Mouse (Mus musculus) spleen, adult 12 weeks (tissue): ENCODE results near the gene Itga11.

ENCODE experiments used
- DNase-seq: peaks from one replicate; pipeline ENCODE4 v3.0.0; 2022; ENCODE audit warnings: low spot score

Gene Itga11

GRCm38 (mm10) chr9:62684311-62684710, 6.7 kb downstream of the Itga11 start:
- no peak for DNase-seq

DNA sequence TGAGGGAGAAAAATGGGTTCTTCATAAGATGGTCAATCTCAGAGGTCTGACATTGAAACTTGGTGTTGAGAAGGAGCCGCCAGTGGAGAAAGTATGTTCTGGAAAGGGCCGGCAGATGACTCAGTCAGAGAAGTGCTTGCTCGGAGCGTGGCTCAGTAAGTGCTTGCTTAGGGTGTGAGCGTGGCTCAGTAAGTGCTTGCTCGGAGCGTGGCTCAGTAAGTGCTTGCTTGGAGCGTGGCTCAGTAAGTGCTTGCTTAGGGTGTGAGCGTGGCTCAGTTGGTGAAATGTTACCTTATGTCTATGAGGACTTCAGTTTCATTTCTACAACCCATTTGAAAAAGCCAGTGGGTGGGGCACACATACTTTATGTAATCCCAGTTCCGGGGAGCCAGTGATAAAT, 12.1 kb downstream of the Itga11 start:
- no peak for DNase-seq

DNA sequence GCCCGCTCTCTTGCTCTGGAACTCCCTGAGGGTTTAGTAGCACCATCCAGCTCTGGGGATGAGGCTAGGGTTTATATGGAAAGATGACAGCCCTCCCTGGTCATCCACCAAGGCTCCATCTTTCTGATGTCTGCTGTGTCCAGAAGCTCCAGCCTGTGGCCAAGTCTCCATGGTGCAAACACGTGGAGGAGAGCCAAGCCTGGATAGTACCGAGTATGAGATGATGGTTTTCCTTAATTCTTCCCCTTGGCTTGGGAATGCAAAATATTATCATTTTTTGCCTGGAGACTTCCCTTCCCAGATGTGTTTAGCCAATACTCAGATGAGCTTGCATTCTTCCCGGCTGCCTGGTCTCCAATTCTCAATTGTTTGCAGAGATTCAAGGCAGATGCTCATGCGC, 16.4 kb downstream of the Itga11 start:
- DNase-seq: no peak

DNA sequence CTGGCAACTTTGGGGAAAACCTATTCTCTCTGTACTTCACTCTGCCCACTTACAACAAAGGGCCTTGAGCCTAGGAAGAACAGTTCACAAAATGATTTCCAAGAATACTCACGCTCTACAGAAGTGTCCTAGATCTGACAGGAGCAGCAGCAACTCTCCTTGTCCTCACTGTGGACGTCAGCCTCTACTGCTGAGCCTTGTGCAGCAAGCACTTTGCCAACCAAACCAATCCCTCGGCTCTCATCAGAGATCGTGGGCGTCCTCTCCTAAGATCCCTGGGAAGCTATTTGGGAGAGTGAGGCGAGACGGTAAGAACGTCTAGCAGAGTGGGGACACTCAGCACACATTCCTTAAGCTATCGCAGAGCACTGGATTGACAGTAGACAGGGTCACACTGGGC, 17.6 kb downstream of the Itga11 start:
- DNase-seq: no peak

GRCm38 (mm10) chr9:62696799-62697198, 19.2 kb downstream of the Itga11 start:
- DNase-seq: no peak

GRCm38 (mm10) chr9:62707267-62707666, 29.6 kb downstream of the Itga11 start:
- DNase-seq: no peak

- DNase-seq: no peak
These were observed 30.2 kb downstream of the Itga11 start for GRCm38 (mm10) chr9:62707870-62708269.

- no peak for DNase-seq
These were observed 32.4 kb downstream of the Itga11 start for GRCm38 (mm10) chr9:62709983-62710382.

DNA sequence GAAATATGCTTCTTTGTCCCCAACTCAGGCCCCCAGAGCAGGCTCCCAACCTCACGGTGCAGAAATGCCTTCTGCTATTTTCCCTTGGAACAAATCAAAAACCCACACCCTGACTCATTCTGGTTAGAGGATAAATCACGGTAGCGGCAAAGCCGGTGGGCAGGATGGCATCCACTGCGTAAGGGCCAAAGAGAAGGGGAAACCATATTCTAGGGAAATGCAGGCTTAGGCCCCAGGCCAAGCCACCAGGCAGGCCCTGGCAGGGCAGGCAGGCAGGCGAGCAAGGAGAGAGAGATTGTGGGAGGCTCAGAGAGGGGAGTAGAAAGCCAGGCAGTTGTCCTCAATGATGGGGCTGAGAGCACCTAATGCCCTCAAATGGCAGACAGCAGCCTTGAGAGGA, 34.7 kb downstream of the Itga11 start:
- DNase-seq: no peak

DNA sequence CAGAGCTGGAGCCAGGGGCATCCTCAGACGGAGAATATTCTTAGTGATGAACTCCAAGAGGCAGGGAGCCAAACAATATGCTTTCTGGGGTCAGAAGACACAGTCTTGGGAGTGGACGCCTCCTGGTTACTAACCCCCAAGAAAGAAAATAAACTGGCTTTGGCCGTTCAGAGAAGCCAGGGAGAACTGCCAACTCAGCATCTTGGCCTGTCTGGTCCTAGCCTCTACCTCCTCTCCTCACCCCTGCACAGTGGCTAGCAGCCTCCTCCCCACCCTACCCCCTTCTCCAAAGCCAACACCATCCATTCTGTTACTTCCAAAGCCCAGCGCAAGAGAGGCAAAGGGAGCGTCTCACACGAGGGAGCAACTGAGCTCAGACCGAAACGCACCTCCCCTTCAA, 35.4 kb downstream of the Itga11 start:
- DNase-seq: no peak

GRCm38 (mm10) chr9:62714336-62714735, 36.7 kb downstream of the Itga11 start:
- no peak for DNase-seq

DNA sequence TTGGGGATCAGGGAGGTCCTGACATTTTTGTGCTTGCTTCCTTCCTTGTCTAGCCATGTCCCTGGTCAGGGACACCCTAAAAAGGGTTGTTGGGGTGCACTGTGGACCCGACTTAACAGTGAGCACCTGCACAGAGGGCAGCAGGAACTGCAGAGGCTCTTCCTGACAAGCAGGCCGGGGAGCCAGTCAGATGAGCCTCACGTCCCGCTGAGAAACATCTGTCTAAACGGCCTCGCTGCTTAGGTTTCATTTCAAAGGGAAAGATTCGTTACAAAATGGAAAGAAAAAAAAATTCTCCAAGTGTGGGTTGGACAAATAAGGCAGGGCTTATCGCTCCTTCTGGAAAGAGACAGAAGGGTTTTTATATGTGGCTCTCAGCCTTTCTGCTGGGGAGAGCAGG, 40.4 kb downstream of the Itga11 start:
- no peak for DNase-seq

- DNase-seq: no peak
These were observed 44.2 kb downstream of the Itga11 start for GRCm38 (mm10) chr9:62721791-62722190.

- no peak for DNase-seq
These were observed 45.1 kb downstream of the Itga11 start for GRCm38 (mm10) chr9:62722716-62723115.

DNA sequence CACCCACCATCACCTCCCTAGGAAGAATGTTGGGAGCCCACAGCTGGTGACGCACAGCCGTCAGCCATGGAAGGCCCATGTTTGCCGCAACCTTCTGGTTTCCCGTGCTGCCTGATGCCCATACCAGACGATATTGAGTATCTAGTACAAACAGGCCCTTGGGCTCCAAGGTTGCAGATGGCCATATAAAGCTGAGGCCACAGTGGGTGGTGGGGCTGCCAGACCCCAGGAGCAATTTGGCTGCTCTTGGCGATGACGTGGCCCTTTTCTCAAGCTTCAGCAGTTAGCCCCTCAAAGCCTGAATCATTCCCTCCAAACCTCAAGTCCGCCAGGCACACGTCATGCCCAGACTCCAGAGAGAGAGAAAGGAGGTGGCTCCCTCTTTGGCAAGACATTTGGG, 46.5 kb downstream of the Itga11 start:
- DNase-seq: no peak

DNA sequence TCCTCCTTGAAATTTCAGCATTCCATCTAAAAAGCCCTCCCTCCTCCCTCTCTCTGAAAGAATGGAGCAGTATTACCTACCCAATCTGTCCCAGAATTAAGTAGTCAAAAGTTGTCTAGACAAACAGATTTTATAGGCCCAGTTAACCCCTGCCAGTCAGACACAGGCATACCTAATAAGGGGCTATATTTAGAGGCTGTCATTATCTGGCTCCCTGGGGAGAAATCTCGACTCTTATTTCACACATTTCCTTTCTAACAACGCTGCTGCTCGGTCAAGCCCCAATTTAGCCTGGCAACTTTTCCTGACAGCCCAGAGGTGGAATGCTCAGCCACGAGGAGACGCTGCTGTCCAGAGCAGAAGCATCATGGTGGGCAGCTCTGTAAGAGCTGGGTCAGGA, 47.6 kb downstream of the Itga11 start:
- DNase-seq: no peak

GRCm38 (mm10) chr9:62726472-62726871, 48.8 kb downstream of the Itga11 start:
- DNase-seq: no peak

DNA sequence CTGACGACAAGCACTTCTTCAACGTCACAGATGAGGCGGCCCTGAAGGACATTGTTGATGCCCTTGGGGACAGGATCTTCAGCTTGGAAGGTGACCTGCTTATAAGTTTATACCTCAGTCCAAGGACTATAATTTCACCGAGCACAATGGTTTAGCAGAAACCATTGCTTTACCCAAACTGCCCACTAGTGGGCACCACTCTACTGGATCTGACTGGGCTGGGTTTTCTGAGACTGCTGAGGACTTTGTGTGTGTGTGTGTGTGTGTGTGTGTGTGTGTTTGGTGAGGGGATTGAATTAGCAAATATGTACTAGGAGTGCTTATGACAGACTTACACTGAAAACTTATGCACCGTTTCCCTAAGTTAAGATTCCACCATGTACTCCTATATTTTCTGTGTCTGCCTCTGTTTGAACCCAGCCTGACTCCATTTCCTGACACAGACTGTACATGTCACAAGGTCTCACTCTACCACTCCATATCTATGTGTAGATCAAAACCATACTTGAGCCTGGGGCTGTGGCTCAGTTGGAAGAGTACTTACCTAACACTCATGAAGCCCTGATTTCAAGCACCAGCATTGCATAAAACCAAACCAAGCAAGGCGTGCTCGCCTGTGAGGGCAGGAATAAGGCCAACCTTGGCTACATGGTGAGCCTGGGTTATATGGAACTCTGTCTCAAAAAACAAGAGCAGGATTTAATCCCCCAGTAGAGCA, 67.1 kb downstream of the Itga11 start:
- DNase-seq: no peak

GRCm38 (mm10) chr9:62746646-62747045, 69.0 kb downstream of the Itga11 start:
- DNase-seq: no peak

GRCm38 (mm10) chr9:62749666-62750065, 72.0 kb downstream of the Itga11 start:
- no peak for DNase-seq

DNA sequence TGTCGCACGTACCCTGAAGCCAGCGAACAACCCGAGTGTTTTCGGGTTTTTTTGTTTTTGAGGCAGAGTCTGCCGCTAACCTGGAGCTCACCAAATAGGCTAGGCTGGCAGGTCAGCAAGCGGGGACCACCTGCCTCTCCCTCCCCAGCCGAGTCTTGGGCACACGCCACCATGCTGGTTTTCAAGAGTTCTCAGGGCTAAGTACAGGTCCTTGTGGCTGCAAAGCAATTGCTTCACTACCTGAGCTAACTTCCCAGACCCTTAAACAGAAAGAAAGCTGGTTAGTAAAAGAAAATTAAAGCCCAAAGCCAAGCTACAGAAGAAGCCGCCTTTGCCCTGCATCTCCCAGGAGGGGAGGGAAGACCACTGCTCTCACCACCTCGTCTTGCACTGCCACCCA, 72.8 kb downstream of the Itga11 start:
- no peak for DNase-seq

DNA sequence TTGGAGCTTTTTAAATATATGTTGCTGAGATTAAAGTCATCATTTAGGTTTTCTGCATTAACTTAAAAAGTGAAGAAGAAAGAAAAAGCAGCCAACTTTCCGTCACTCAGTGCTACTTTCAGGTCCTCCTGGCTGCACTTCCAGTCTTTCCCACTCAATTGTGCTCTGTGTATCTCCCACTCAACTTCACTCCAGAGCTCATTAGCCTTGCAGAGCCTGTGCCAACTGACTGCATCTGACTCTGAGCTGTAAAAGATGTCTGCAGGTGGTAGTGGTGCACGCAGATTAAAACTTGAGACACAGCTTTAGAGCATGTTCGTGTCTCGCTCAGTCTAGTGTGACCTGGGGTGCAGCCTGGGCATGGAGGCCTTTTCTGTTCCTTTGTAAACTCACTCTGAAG, 80.7 kb downstream of the Itga11 start:
- DNase-seq: no peak

- DNase-seq: no peak
These were observed 82.0 kb downstream of the Itga11 start for GRCm38 (mm10) chr9:62759601-62760000.

DNA sequence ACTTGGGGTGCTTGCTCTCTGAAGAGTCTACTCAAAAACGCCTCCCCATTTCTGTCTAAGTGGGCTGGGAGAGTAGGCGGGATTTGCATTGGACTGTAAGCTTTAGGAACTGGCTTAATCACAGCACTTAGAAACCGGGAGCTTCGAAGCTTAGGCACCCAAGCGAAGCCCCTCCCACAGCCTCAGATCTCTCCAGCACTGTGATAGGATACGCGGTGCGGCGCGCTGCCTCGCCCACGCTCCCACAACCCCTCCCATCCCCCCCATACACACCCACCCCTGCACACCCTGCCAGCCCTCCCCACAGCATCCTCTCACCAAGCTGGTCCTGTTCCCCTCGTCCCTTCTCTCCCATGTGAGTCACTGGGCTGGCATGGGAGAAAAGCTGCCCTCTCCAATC, 85.9 kb downstream of the Itga11 start:
- no peak for DNase-seq

GRCm38 (mm10) chr9:62765346-62765745, 87.7 kb downstream of the Itga11 start:
- DNase-seq: no peak
